Mouse (Mus musculus) v-Abl transformed pro-B cells (cell line): ENCODE measurements at regions not wholly inside any gene's neighbourhood (a gene's known extent, or its start where the extent isn't known, plus 50 kb on each side); places are given as distances from the start of the nearest gene placed in this dataset.
"Not testable (repeated sequence)": the region's sequence is repeated elsewhere in the genome, so short reads cannot be mapped to it uniquely, and the experiment has no call there.

Experiments used
- in situ Hi-C, 2 experiments: fragments of 400-800 bp; cut with MboI; formaldehyde crosslinking; loops; one replicate each; pipeline ENCODE4 v1.15.1; 2025; ENCODE audit not compliant: unreplicated experiment in 2 of 2

- in situ Hi-C loops: no loop called here
These were observed 81.7 kb downstream of the Sem1 start for GRCm38 (mm10) chr6:6496789-6497188.

- in situ Hi-C loops: no loop called here
These were observed 82.1 kb downstream of the Sem1 start for GRCm38 (mm10) chr6:6496336-6496735.

GRCm38 (mm10) chr6:6488191-6488590 is 90.3 kb downstream of the Sem1 start:
- in situ Hi-C loops: no loop called here

- in situ Hi-C loops: not testable (repeated sequence)
These were observed 96.9 kb downstream of the Sem1 start for GRCm38 (mm10) chr6:6481596-6481995.

- in situ Hi-C loops: no loop called here
These were observed 108.1 kb downstream of the Sem1 start for GRCm38 (mm10) chr6:6470397-6470796.

- in situ Hi-C loops: no loop called here
These were observed 110.9 kb downstream of the Sem1 start for GRCm38 (mm10) chr6:6467526-6467925.

- in situ Hi-C loops: no loop called here
These were observed 112.2 kb downstream of the Sem1 start for GRCm38 (mm10) chr6:6466231-6466630.

- in situ Hi-C loops: no loop called here
These were observed 114.5 kb downstream of the Sem1 start for GRCm38 (mm10) chr6:6463807-6464470.

- in situ Hi-C loops: no loop called here
These were observed 118.6 kb downstream of the Sem1 start for GRCm38 (mm10) chr6:6459918-6460239.

- in situ Hi-C loops: no loop called here
These were observed 119.2 kb downstream of the Sem1 start for GRCm38 (mm10) chr6:6459006-6459917.

- in situ Hi-C loops: no loop called here
These were observed 120.7 kb downstream of the Sem1 start for GRCm38 (mm10) chr6:6457726-6458125.

- in situ Hi-C loops: no loop called here
These were observed 121.5 kb downstream of the Sem1 start for GRCm38 (mm10) chr6:6457001-6457400.

GRCm38 (mm10) chr6:6455566-6455965 is 122.9 kb downstream of the Sem1 start:
- in situ Hi-C loops: no loop called here

GRCm38 (mm10) chr6:6454396-6454795 is 124.1 kb downstream of the Sem1 start:
- in situ Hi-C loops: no loop called here

- in situ Hi-C loops: no loop called here
These were observed 143.6 kb downstream of the Sem1 start for GRCm38 (mm10) chr6:6434855-6435254.

- in situ Hi-C loops: no loop called here
These were observed 144.1 kb downstream of the Sem1 start for GRCm38 (mm10) chr6:6434261-6434802.

- in situ Hi-C loops: no loop called here
These were observed 145.3 kb downstream of the Sem1 start for GRCm38 (mm10) chr6:6433179-6433578.

GRCm38 (mm10) chr6:6414654-6415610 is 163.5 kb downstream of the Sem1 start:
- in situ Hi-C loops: no loop called here

- in situ Hi-C loops: no loop called here
These were observed 180.5 kb downstream of the Sem1 start for GRCm38 (mm10) chr6:6397997-6398396.
